Mouse (Mus musculus) bone marrow, adult 2 months (tissue): ENCODE results near the gene Gjc1.

Source experiments
- CTCF ChIP-seq: fragments of 200-500 bp; IDR thresholded peaks from 2 replicates; pipeline ENCODE4 v1.5.1; 2011; ENCODE audit warnings: low read length, control low read depth; ENCODE audit not compliant: control insufficient read depth, insufficient read depth
- POLR2A ChIP-seq: fragments of 200-500 bp; IDR thresholded peaks from 2 replicates; pipeline ENCODE4 v1.6.1; 2011; ENCODE audit warnings: low read depth, mild to moderate bottlenecking, control low read depth, low read length, borderline replicate concordance; ENCODE audit not compliant: control insufficient read depth

- TF ChIP-seq CTCF (peak; percentile 61; the same call in 1 of the 2 replicates), POLR2A (no peak)
These were observed 32.4 kb upstream of the Gjc1 start for GRCm38 (mm10) chr11:102851883-102852282.
